Mouse (Mus musculus): ENCODE results near the gene Map4k4. TPM values are rescaled to one million over a fixed set of nuclear protein-coding genes. Genes with fewer than 3 reads are reported as not detected.

Gene Map4k4
- total and polyA plus RNA-seq, 2 experiments from 2014 or later: 34.1 to 189 TPM

GRCm38 (mm10) chr1:40064508-40064907, 163.8 kb downstream of the Map4k4 start:
- no peak overlapping the region for H3K4me3 ChIP-seq (ENCODE audit: low read length)
- no peak overlapping the region for H3K27ac ChIP-seq
- H3K4me2 ChIP-seq (ENCODE audit: low read depth, low read length): no peak overlapping the region
- no peak for DNase-seq (ENCODE audit: low spot score)
- no peak overlapping the region for H3K9ac ChIP-seq (replicated peaks; ENCODE audit: low read length)
- no peaks in the 10 kb centered on the region for H3K36me3 ChIP-seq (ENCODE audit: insufficient read depth, low read length)
- no peak for TF ChIP-seq CTCF (IDR thresholded peaks at IDR 0.05; ENCODE audit: low read depth)
- no peaks in the 10 kb centered on the region for H3K9me3 ChIP-seq (ENCODE audit: low read length)
- no peak for ATAC-seq
- no peaks in the 10 kb centered on the region for H3K27me3 ChIP-seq (ENCODE audit: insufficient read depth, low read length)
- no peaks in the 10 kb centered on the region for H3K4me1 ChIP-seq (ENCODE audit: insufficient read depth, low read length)
- 90% methylated on average over 8 of the region's 8 CpGs for WGBS

GRCm38 (mm10) chr1:40072558-40072957, 171.8 kb downstream of the Map4k4 start:
- no peak for TF ChIP-seq CTCF (IDR thresholded peaks at IDR 0.05; ENCODE audit: low read depth)
- WGBS: 81% methylated on average over 4 of the region's 4 CpGs
- Histone ChIP-seq H3K4me3 (ENCODE audit: low read length) (no peak overlapping the region), H3K36me3 (ENCODE audit: insufficient read depth, low read length) (no peaks in the 10 kb centered on the region), H3K4me1 (ENCODE audit: insufficient read depth, low read length) (no peaks in the 10 kb centered on the region), H3K9ac (replicated peaks; ENCODE audit: low read length) (no peak overlapping the region), H3K4me2 (ENCODE audit: low read depth, low read length) (no peak overlapping the region), H3K27me3 (ENCODE audit: insufficient read depth, low read length) (no peaks in the 10 kb centered on the region), H3K27ac (no peak overlapping the region), H3K9me3 (ENCODE audit: low read length) (no peaks in the 10 kb centered on the region)
- DNase-seq (ENCODE audit: low spot score) (no peak), ATAC-seq (no peak)

- TF ChIP-seq CTCF (IDR thresholded peaks at IDR 0.05; ENCODE audit: low read depth): no peak
- WGBS: 97% methylated on average over 5 of the region's 5 CpGs
- Histone ChIP-seq H3K27me3 (ENCODE audit: insufficient read depth, low read length) (no peaks in the 10 kb centered on the region), H3K4me1 (ENCODE audit: insufficient read depth, low read length) (no peaks in the 10 kb centered on the region), H3K27ac (no peak within 1 kb of the TSS), H3K9me3 (ENCODE audit: low read length) (no peaks in the 10 kb centered on the region), H3K36me3 (ENCODE audit: insufficient read depth, low read length) (no peaks in the 10 kb centered on the region), H3K4me3 (ENCODE audit: low read length) (no peak within 1 kb of the TSS), H3K9ac (replicated peaks; ENCODE audit: low read length) (no peak within 1 kb of the TSS), H3K4me2 (ENCODE audit: low read depth, low read length) (no peak within 1 kb of the TSS)
- no peak for DNase-seq (ENCODE audit: low spot score)
- no peak for ATAC-seq
Observed at GRCm38 (mm10) chr1:40073779-40074178, 173.1 kb downstream of the Map4k4 start, which contains the start of gene Il1r2. Gene Il1r2 (plus strand): TSS chr1:40074079.

Other genes with a start within 250 kb of the Map4k4 start
- gene Creg2, start 249.4 kb upstream of the Map4k4 start, total RNA-seq (2014; rRNA removed): 17.6 and 20.2 TPM in 2 replicates
- 14.1 and 15.7 TPM in 2 replicates for gene Creg2, start 249.4 kb upstream of the Map4k4 start, polyA plus RNA-seq (2015; fragmentation: Nextera tagmentation; extraction: Ambion mirVana)
- gene Rfx8, start 179.9 kb upstream of the Map4k4 start, total RNA-seq (2014; rRNA removed): 0.10 and 0.97 TPM in 2 replicates
- gene Rfx8, start 179.9 kb upstream of the Map4k4 start, polyA plus RNA-seq (2015; fragmentation: Nextera tagmentation; extraction: Ambion mirVana): 0.39 and 0.68 TPM in 2 replicates
- gene Gm3646, start 95.6 kb upstream of the Map4k4 start, total RNA-seq (2014; rRNA removed): not detected in 2 replicates
- not detected in 2 replicates for gene Gm3646, start 95.6 kb upstream of the Map4k4 start, polyA plus RNA-seq (2015; fragmentation: Nextera tagmentation; extraction: Ambion mirVana)
- gene Il1r2, start 173.2 kb downstream of the Map4k4 start, total RNA-seq (2014; rRNA removed): 0.37 and 4.3 TPM in 2 replicates
- 1.4 and 1.5 TPM in 2 replicates for gene Il1r2, start 173.2 kb downstream of the Map4k4 start, polyA plus RNA-seq (2015; fragmentation: Nextera tagmentation; extraction: Ambion mirVana)